Mouse (Mus musculus): ENCODE measurements at regions not wholly inside any gene's neighbourhood (a gene's known extent, or its start where the extent isn't known, plus 50 kb on each side); places are given as distances from the start of the nearest gene placed in this dataset.

DNA sequence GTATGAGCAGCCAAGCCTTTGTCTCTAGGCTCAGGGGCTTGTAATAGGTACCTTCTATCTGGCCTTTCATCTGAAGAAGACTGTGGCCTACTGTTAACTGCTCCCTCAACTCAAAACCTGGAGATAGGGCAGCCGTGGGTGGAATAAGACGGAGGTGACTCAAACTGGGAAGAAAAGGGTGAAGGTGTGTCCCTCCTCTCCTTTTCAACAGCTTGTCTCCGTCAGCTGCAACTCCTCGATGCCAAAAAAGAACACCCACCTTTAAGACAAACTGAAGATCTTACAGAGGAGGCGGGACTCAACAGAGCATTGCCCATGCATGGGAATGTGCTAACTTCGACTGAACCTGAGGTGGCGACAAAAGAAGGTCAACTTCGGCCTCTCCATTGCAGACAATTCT is 411.7 kb upstream of the Jarid2 start:
- H3K4me1 ChIP-seq (ENCODE audit: control insufficient read depth, insufficient read depth, low read length) = no peaks in the 10 kb centered on the region
- 74% methylated on average over 8 of the region's 8 CpGs for WGBS
- TF ChIP-seq CTCF (IDR thresholded peaks at IDR 0.05; ENCODE audit: borderline replicate concordance, insufficient read depth, low read depth, low read length) (no peak), POLR2A (IDR thresholded peaks at IDR 0.05; ENCODE audit: borderline replicate concordance, insufficient read depth, low read length) (no peak)

DNA sequence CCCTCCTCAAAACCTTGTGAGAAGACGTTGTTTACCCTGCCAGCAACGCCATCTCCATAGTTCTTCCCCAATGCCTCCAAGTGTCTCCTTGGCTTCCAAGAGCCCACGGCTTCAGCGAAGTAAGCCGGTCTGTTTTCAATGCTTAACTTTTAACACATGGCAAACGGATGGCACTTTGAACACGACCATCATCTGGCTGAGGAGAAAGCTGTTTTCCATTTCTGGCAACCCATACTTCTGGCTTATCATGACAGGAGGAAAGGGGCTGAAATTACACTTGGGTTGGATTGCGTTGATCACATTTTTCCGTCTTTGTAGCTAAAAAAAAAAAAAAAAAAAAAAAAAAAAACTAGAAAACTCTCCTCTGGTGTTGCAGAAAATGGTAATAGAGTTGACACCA is 410.2 kb upstream of the Jarid2 start:
- Histone ChIP-seq H3K4me1 (ENCODE audit: control insufficient read depth, insufficient read depth, low read length) (no peaks in the 10 kb centered on the region), H3K27me3 (ENCODE audit: control insufficient read depth, insufficient read depth, low read length) (no peaks in the 10 kb centered on the region; the same call in 1 of the 2 replicates), H3K4me3 (replicated peaks; ENCODE audit: insufficient read depth, low read depth, low read length) (no peak overlapping the region), H3K27ac (ENCODE audit: insufficient read depth, low read length) (no peak overlapping the region)
- 74% methylated on average over 9 of the region's 9 CpGs for WGBS
- no peak for TF ChIP-seq POLR2A (IDR thresholded peaks at IDR 0.05; ENCODE audit: borderline replicate concordance, insufficient read depth, low read length)
- TF ChIP-seq CTCF (IDR thresholded peaks at IDR 0.05; ENCODE audit: borderline replicate concordance, insufficient read depth, low read depth, low read length) = no peak
- no peak for DNase-seq

More for the DNA sequence above, 411.7 kb upstream of the Jarid2 start:
- no peak overlapping the region for H3K4me3 ChIP-seq (replicated peaks; ENCODE audit: insufficient read depth, low read depth, low read length)
- no peak for DNase-seq
- H3K27me3 ChIP-seq (ENCODE audit: control insufficient read depth, insufficient read depth, low read length) = no peaks in the 10 kb centered on the region; the same call in 1 of the 2 replicates
- no peak overlapping the region for H3K27ac ChIP-seq (ENCODE audit: insufficient read depth, low read length)

DNA sequence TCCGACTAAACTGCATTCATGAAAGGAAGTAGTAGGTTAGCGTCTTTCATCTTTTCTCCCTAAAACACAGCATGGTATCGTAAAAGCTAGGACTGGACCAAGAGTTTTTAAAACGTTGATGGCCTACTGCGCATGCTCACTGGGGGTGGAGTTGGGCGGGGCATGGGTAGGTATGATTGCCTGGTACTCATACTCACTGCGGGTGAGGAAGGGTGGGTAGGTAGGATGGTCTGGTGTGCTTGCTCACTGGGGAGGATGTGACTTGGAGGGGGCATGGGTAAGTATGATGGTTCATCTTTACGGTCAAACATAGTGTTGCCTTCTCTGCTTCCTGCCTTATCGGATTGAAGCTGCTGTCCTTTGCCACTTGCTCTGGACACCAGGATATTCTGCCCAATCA is 409.8 kb upstream of the Jarid2 start:
- no peak overlapping the region for H3K27ac ChIP-seq (ENCODE audit: insufficient read depth, low read length)
- WGBS = 96% methylated on average over 9 of the region's 9 CpGs
- no peaks in the 10 kb centered on the region; the same call in 1 of the 2 replicates for H3K27me3 ChIP-seq (ENCODE audit: control insufficient read depth, insufficient read depth, low read length)
- no peaks in the 10 kb centered on the region for H3K4me1 ChIP-seq (ENCODE audit: control insufficient read depth, insufficient read depth, low read length)
- DNase-seq = no peak
- no peak overlapping the region for H3K4me3 ChIP-seq (replicated peaks; ENCODE audit: insufficient read depth, low read depth, low read length)
- TF ChIP-seq CTCF (IDR thresholded peaks at IDR 0.05; ENCODE audit: borderline replicate concordance, insufficient read depth, low read depth, low read length) (no peak), POLR2A (IDR thresholded peaks at IDR 0.05; ENCODE audit: borderline replicate concordance, insufficient read depth, low read length) (no peak)

DNA sequence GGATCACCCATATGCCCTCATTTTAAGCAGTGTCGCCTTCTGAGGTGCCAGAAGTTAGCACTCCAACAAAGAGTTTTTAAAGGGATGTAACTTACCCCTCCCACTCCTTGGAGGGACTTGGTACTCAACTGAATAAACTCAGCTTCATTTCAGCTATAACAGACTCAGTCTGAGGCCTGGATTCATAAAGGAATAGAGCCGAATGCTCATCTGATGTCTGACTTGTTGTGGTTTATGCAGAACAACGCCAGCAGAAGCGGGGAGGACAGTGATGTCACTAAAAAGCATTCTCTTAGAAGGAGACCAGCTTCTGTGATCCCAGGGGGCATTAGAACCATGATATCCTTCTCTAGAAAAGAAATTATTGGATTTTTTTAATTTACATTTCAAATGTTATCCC is 409.0 kb upstream of the Jarid2 start:
- no peak overlapping the region for H3K4me3 ChIP-seq (replicated peaks; ENCODE audit: insufficient read depth, low read depth, low read length)
- TF ChIP-seq POLR2A (IDR thresholded peaks at IDR 0.05; ENCODE audit: borderline replicate concordance, insufficient read depth, low read length) (no peak), CTCF (IDR thresholded peaks at IDR 0.05; ENCODE audit: borderline replicate concordance, insufficient read depth, low read depth, low read length) (no peak)
- WGBS = 93% methylated on average over 4 of the region's 4 CpGs
- H3K27ac ChIP-seq (ENCODE audit: insufficient read depth, low read length) = no peak overlapping the region
- DNase-seq = no peak
- no peaks in the 10 kb centered on the region for H3K4me1 ChIP-seq (ENCODE audit: control insufficient read depth, insufficient read depth, low read length)
- H3K27me3 ChIP-seq (ENCODE audit: control insufficient read depth, insufficient read depth, low read length) = no peaks in the 10 kb centered on the region; the same call in 1 of the 2 replicates

DNA sequence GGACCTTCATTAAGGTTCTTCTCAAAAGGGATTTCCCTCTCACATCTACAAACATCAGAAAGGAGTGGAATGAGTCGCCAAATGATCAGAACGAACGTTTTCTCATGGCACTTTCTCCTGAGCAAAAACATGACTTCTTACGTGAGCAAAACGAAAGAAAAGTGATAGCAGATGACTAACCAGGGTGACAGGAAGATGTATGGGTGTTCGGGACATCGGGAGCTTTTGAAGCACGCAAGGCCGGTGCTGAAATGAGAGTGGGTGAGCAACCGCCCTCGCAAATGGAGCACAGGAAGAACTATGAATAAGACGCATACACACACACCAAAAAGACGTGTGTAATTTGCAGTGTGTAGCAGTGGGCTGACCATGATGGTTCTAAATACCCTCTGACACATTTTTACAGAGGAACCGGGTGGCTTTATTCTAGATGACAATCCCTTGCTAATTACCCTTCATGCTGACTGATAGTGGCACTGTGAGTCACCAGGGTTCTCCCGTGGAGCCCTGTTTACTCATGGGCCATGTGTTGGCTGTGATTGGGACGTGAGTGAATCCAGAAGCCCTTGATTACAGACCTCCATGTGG is 408.2 kb upstream of the Jarid2 start:
- Histone ChIP-seq H3K27ac (ENCODE audit: insufficient read depth, low read length) (no peak overlapping the region), H3K4me1 (ENCODE audit: control insufficient read depth, insufficient read depth, low read length) (no peaks in the 10 kb centered on the region), H3K4me3 (replicated peaks; ENCODE audit: insufficient read depth, low read depth, low read length) (no peak overlapping the region), H3K27me3 (ENCODE audit: control insufficient read depth, insufficient read depth, low read length) (no peaks in the 10 kb centered on the region; the same call in 1 of the 2 replicates)
- WGBS = 91% methylated on average over 16 of the region's 16 CpGs
- no peak for TF ChIP-seq POLR2A (IDR thresholded peaks at IDR 0.05; ENCODE audit: borderline replicate concordance, insufficient read depth, low read length)
- DNase-seq = no peak

DNA sequence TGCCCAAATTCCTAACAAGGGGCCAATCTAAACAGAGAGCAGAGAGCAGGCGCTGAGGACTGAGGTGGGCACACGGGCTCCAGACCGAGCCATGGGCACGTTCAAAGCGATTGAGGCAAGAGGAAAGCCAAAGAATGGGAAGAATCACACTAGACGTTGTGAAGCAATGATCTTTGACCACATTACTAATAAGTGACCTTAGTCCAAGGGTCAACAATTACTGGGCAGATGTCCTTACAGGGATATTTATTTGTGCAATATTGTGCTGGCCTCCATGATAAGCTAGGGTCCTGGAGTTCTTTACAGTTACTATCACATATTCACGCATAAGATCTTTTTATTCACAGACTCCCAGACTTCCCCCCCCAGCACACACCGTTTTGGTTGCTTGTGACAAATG is 400.9 kb upstream of the Jarid2 start:
- no peak for DNase-seq
- 96% methylated on average over 8 of the region's 8 CpGs for WGBS
- no peak overlapping the region for H3K27ac ChIP-seq (ENCODE audit: insufficient read depth, low read length)
- H3K4me3 ChIP-seq (replicated peaks; ENCODE audit: insufficient read depth, low read depth, low read length) = no peak overlapping the region
- H3K4me1 ChIP-seq (ENCODE audit: control insufficient read depth, insufficient read depth, low read length) = peaks cover 5% of the 10 kb centered on the region; the same call in 1 of the 2 replicates
- TF ChIP-seq POLR2A (IDR thresholded peaks at IDR 0.05; ENCODE audit: borderline replicate concordance, insufficient read depth, low read length) (no peak), CTCF (IDR thresholded peaks at IDR 0.05; ENCODE audit: borderline replicate concordance, insufficient read depth, low read depth, low read length) (no peak)
- H3K27me3 ChIP-seq (ENCODE audit: control insufficient read depth, insufficient read depth, low read length) = no peaks in the 10 kb centered on the region

DNA sequence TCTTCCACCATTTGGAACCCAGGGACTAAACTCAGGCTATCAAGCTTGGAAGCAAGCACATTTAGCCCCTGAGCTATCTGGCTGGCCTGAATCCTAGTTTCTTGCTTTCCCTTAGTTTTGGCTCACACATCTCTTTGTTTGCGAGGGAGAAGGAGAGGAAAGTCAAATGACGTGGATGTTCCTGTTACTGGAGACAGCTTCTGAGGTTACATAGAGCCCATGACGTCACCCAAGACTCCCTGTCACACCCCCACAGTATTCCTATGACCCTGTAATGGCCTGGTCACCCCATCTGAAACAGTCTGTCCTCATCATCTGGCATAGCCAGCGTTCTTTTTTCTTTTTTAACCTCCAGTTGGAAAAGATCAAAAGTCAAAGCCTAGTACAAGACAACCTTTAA is 400.1 kb upstream of the Jarid2 start:
- no peak overlapping the region for H3K27ac ChIP-seq (ENCODE audit: insufficient read depth, low read length)
- no peaks in the 10 kb centered on the region for H3K27me3 ChIP-seq (ENCODE audit: control insufficient read depth, insufficient read depth, low read length)
- peaks cover 5% of the 10 kb centered on the region; the same call in 1 of the 2 replicates for H3K4me1 ChIP-seq (ENCODE audit: control insufficient read depth, insufficient read depth, low read length)
- WGBS = 86% methylated on average over 4 of the region's 4 CpGs
- TF ChIP-seq POLR2A (IDR thresholded peaks at IDR 0.05; ENCODE audit: borderline replicate concordance, insufficient read depth, low read length) = no peak
- no peak for TF ChIP-seq CTCF (IDR thresholded peaks at IDR 0.05; ENCODE audit: borderline replicate concordance, insufficient read depth, low read depth, low read length)
- DNase-seq = no peak
- H3K4me3 ChIP-seq (replicated peaks; ENCODE audit: insufficient read depth, low read depth, low read length) = no peak overlapping the region

DNA sequence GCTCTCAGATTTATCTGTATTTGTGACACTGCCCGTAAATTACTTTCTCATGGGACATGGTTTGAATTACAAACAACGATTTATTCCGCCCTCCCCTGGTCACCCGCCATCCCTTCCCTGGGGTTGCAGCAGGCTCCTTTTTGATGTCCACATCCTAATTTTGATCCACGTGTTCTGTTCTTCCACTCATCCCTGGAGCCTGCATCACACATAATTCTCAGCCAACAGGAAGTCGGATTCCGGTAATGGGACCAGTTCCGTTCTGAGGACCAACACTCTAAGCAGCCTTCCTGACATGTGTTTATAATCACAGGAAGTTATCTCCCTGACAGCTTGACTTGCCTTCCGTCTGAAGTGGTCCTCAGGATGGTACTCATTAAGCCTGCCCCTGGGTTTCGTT is 399.6 kb upstream of the Jarid2 start:
- no peak for TF ChIP-seq CTCF (IDR thresholded peaks at IDR 0.05; ENCODE audit: borderline replicate concordance, insufficient read depth, low read depth, low read length)
- TF ChIP-seq POLR2A (IDR thresholded peaks at IDR 0.05; ENCODE audit: borderline replicate concordance, insufficient read depth, low read length) = no peak
- DNase-seq = no peak
- no peaks in the 10 kb centered on the region for H3K27me3 ChIP-seq (ENCODE audit: control insufficient read depth, insufficient read depth, low read length)
- H3K27ac ChIP-seq (ENCODE audit: insufficient read depth, low read length) = no peak overlapping the region
- no peak overlapping the region for H3K4me3 ChIP-seq (replicated peaks; ENCODE audit: insufficient read depth, low read depth, low read length)
- WGBS = 95% methylated on average over 10 of the region's 10 CpGs
- peaks cover 5% of the 10 kb centered on the region; the same call in 1 of the 2 replicates for H3K4me1 ChIP-seq (ENCODE audit: control insufficient read depth, insufficient read depth, low read length)

Measured in cerebellum, adult 2 months (tissue).